Mouse (Mus musculus): ENCODE data around the gene Ahnak2.

DNA sequence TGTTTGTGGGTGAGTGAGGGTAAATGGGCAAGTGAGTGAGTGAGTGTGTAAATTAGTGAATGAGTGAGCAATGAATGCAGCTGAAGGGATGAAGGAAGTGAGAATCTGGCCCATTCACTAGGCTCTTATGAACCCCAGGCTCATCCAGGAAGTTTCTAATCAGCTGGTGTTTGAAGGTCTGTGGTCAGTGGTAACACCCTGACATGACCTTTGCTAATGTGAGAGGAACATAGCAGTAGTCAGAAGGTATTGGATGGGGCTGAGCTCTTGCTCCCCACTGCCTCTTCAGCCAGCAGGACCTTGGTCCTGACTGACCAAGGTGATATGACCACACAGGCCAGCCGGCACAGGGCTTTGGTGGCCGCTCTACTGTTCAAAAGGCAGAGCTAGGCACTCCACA lies 45.4 kb upstream of the Ahnak2 start:
- TF ChIP-seq CTCF (IDR thresholded peaks at IDR 0.05; ENCODE audit: extremely low read depth, insufficient read depth, low read length) (no peak), POLR2A (IDR thresholded peaks at IDR 0.05; ENCODE audit: extremely low read depth, insufficient read depth, low read length) (no peak)

Data from cortical plate, adult 2 months (tissue).